Mouse (Mus musculus) heart, embryonic 11.5 days (tissue): Measurements from ENCODE around the gene Parp9. TPM values are rescaled to one million over a fixed set of nuclear protein-coding genes. Genes with fewer than 3 reads are reported as not detected.

Experiments used
- ATAC-seq: fragments of 200-750 bp; cut with Nextera tagmentation; replicated peaks from 2 replicates; pipeline ENCODE4 v1.8.0; 2017; ENCODE audit warnings: moderate library complexity; ENCODE audit not compliant: insufficient number of reproducible peaks, low FRiP score, low TSS enrichment
- H3K27ac ChIP-seq: fragments of 300-500 bp; sonication (generic); 2 replicates; pipeline ENCODE4 v1.5.1; 2014; ENCODE audit warnings: mild to moderate bottlenecking, low read depth, low read length
- H3K27me3 ChIP-seq: fragments of 300-500 bp; sonication (generic); 2 replicates; pipeline ENCODE4 v1.6.1; 2014; ENCODE audit warnings: mild to moderate bottlenecking, low read length, mixed read lengths; ENCODE audit not compliant: control insufficient read depth, insufficient read depth
- H3K36me3 ChIP-seq: fragments of 300-500 bp; sonication (generic); 2 replicates; pipeline ENCODE4 v1.6.1; 2014; ENCODE audit warnings: mild to moderate bottlenecking, low read length, moderate library complexity, mixed read lengths; ENCODE audit not compliant: control insufficient read depth, insufficient read depth
- H3K4me1 ChIP-seq: fragments of 300-500 bp; sonication (generic); 2 replicates; pipeline ENCODE4 v1.6.1; 2014; ENCODE audit warnings: low read length; ENCODE audit not compliant: control insufficient read depth, insufficient read depth
- H3K4me2 ChIP-seq: fragments of 300-500 bp; sonication (generic); 2 replicates; pipeline ENCODE4 v1.6.1; 2014; ENCODE audit warnings: mild to moderate bottlenecking, moderate library complexity
- H3K4me3 ChIP-seq: fragments of 300-500 bp; sonication (generic); 2 replicates; pipeline ENCODE4 v1.5.1; 2014; ENCODE audit warnings: low read depth, low read length
- H3K9ac ChIP-seq: fragments of 300-500 bp; sonication (generic); 2 replicates; pipeline ENCODE4 v1.6.1; 2014; ENCODE audit warnings: mild to moderate bottlenecking, low read depth, low read length, moderate library complexity
- H3K9me3 ChIP-seq: fragments of 300-500 bp; sonication (generic); replicated peaks from 2 replicates; pipeline ENCODE4 v1.6.1; 2016; ENCODE audit warnings: low read length; ENCODE audit not compliant: control insufficient read depth
- WGBS: fragments of 180-500 bp; shearing (Covaris S2); extraction: QIAGEN DNeasy Blood & Tissue Kit; methylation state at CpG from one replicate; pipeline ENCODE4 v1.1.7; 2014; ENCODE audit not compliant: insufficient replicate concordance; 5-methylcytosine and 5-hydroxymethylcytosine counted together
- polyA plus RNA-seq: library from polyadenylated mRNA; unstranded; fragments of >200 nt; fragmentation: Nextera tagmentation; extraction: Ambion mirVana; gene quantifications from 2 replicates; pipeline ENCODE4 v1.2.1, GENCODE M21; 2014

Gene Parp9
- polyA plus RNA-seq, 1 experiment from 2014 or later, result 3.3 TPM

DNA sequence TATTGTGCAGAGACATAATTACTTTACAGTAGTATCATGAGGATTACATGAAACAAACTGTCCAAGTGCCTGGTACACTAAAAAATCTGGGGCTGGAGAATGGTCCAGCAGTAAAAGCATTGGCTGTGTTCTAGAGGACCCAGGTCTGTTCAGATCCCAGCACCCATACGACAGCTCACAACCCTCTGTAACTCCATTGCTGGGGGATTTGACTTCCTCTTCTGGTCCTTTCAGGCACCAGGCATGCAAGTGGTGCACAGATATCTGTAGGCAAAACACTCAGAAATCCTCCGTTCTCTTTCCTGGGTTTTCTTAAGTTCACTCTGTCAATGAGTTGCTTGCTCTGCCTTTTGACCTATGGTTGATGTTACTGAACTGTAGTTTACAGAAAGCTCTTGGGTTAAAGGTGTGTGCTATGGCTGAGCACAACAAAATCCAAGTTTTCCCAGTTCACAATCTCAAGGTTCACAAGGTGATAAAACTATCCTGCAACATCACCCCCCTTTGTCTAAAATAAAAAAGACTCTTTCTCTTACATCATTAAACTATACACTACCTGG, 16.5 kb upstream of the Parp9 start:
- Histone ChIP-seq H3K36me3 (no peaks in the 10 kb centered on the region), H3K9ac (no peak overlapping the region), H3K4me2 (no peak overlapping the region), H3K9me3 (no peaks in the 10 kb centered on the region), H3K27ac (no peak overlapping the region), H3K4me3 (no peak overlapping the region), H3K27me3 (no peaks in the 10 kb centered on the region), H3K4me1 (no peaks in the 10 kb centered on the region)
- ATAC-seq, result no peak
- WGBS, result 75% methylated on average over 2 of the region's 2 CpGs

DNA sequence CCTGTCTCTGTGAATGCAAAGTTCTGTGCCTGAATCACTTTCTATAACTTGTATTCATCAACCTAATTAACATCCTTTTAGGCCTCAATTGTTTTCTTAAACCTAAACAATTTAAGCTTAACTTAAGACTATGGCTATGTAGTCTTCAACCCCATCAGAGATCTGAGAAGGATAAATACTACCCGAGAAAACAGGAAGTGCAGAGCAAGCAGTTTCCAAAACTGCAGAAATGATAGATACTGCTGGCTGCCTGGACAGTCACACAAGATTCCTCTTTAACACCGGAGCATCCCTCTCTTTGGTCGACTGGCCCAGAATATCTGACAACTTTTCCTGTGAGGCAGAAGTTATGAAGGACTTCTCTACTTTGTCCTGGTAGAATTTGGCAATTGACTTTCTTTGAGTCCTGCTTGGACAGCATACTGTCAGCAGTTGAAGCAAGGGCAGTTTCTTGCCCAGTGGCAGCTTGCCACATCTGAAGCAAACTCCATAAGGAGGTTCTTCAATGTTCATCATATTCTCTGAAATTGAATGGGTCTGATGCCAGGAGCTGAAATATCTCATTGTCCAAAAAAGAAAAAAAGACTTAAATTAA, 15.9 kb upstream of the Parp9 start:
- no peak overlapping the region for H3K27ac ChIP-seq
- no peak overlapping the region for H3K4me3 ChIP-seq
- H3K4me1 ChIP-seq, result no peaks in the 10 kb centered on the region
- no peak overlapping the region for H3K9ac ChIP-seq
- no peaks in the 10 kb centered on the region for H3K36me3 ChIP-seq
- 55% methylated on average over 3 of the region's 3 CpGs for WGBS
- H3K4me2 ChIP-seq, result no peak overlapping the region
- H3K27me3 ChIP-seq, result no peaks in the 10 kb centered on the region
- no peak for ATAC-seq
- no peaks in the 10 kb centered on the region for H3K9me3 ChIP-seq

DNA sequence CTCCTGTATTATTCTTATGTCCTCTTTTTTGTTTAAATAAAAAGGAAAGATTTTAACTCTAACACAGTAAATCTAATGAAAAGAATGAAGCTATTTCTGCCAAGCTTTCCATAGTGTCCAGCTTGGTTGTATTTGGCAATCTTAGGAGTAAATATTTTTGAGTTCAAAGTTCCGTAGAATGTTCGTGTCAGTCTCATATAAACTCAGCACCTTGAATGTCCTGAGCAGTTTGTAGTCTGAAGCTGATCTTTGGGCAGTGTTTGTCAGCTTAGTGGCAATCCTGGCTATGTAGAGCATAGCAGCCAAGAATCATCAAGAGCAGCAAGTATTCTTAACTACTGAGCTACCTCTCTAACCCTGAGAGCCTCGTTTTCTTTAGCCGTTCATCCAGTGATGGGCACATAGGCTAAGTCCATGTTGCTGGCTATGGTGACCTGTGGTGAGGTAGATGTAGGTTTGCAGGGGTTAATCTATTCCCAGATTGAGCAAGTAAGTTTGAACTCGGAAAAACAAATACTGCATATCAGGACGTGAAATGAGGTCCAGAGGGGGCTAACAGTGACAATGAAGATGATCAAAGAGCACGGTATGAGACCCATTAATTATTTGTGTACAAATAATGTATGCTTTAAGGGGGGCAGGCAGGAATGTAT, 14.6 kb upstream of the Parp9 start:
- Histone ChIP-seq H3K36me3 (no peaks in the 10 kb centered on the region), H3K9ac (no peak overlapping the region), H3K4me2 (no peak overlapping the region), H3K9me3 (no peaks in the 10 kb centered on the region), H3K4me3 (no peak overlapping the region), H3K27ac (no peak overlapping the region), H3K27me3 (no peaks in the 10 kb centered on the region), H3K4me1 (no peaks in the 10 kb centered on the region)
- no peak for ATAC-seq
- 72% methylated on average over 7 of the region's 7 CpGs for WGBS

DNA sequence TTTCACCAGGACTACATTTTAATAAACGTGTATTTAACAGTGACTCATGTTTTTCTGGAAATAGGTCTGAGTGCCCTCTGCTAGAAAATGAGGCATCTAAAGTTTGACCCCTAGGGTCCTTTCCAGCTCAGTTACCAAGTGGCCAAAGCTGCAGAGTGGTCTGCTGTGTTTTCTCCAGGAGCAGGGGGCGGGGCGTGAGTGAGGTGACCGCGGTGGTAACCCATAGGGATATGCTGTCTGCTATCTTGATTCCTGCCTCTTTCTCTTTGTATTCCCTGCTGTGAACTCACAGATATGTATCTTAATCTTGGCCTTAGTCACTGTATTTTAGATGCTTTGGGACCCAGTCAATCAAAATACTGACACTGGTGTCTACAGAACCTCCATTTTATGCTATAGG, 13.9 kb upstream of the Parp9 start:
- WGBS, result 82% methylated on average over 5 of the region's 5 CpGs
- Histone ChIP-seq H3K4me3 (no peak overlapping the region), H3K27ac (no peak overlapping the region), H3K36me3 (no peaks in the 10 kb centered on the region), H3K9ac (no peak overlapping the region), H3K4me2 (no peak overlapping the region), H3K4me1 (no peaks in the 10 kb centered on the region), H3K27me3 (no peaks in the 10 kb centered on the region), H3K9me3 (no peaks in the 10 kb centered on the region)
- no peak for ATAC-seq

DNA sequence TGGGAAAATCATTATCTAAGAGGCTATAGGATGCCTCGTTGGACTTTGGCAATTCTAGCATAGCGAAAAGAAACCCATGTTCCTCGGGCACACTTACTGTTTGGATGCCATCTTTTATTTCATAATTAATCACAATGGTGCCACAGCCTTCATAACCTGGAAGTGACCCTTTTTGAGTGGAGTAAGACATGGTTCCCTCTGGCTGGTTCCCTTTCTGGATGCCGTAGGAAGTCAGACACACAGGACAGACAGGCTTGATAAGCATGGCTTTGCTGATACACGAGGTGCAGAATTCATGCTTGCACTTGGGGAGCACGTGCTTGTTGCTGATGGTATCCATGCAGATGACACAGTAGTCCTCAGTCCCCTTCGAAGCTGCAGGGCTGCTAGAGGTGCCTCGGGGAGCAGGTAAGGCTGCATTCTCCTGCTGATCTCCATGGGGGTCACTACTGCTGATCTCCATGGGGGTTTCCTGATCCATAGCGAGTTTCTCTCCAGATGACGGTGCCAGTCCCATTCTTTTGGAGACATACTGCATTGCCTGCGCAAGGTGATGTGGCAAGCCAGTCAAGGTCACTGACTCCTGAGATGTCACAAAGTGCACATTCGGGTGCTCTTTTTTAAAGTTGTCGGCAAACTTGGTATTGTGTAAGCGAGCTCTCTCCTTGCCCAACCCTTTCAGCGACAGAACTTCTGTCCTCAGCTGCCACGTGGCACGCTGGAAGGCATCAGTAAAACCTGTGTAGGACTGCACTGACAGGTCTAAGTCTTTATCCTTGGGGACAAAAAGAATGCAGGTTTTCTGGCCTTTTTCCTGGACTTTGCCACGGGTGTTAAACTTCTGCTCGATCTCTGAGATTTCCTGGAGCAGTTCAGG, 5.9 kb upstream of the Parp9 start:
- no peaks in the 10 kb centered on the region for H3K27me3 ChIP-seq
- no peak overlapping the region for H3K9ac ChIP-seq
- H3K36me3 ChIP-seq, result no peaks in the 10 kb centered on the region
- no peak for ATAC-seq
- 75% methylated on average over 19 of the region's 19 CpGs for WGBS
- H3K4me1 ChIP-seq, result no peaks in the 10 kb centered on the region
- no peak overlapping the region for H3K4me2 ChIP-seq
- H3K27ac ChIP-seq, result no peak overlapping the region
- H3K4me3 ChIP-seq, result no peak overlapping the region
- H3K9me3 ChIP-seq, result no peaks in the 10 kb centered on the region

DNA sequence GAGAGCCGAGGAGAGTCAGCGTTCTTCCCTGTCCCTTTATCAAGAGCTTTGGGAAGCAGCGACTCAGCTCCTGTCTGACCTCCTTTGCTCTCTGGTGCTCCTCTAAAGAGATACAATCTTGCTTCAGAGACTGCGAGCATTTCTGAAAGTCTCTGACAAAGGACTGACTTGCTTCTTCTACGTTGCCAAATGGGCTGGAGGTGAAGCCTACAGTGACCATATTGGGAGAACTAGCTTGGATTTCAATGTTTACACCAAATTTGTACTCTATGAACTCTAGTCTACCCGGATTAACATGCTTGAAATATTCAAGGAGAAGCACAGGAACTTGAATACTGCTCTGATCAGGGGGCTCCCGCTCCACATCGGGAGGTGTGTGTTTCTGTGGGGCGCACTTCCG, 5.1 kb upstream of the Parp9 start:
- 66% methylated on average over 10 of the region's 10 CpGs for WGBS
- Histone ChIP-seq H3K4me3 (no peak overlapping the region), H3K27ac (no peak overlapping the region), H3K9me3 (no peaks in the 10 kb centered on the region), H3K4me2 (no peak overlapping the region), H3K27me3 (no peaks in the 10 kb centered on the region), H3K36me3 (no peaks in the 10 kb centered on the region), H3K4me1 (no peaks in the 10 kb centered on the region), H3K9ac (no peak overlapping the region)
- ATAC-seq, result no peak

DNA sequence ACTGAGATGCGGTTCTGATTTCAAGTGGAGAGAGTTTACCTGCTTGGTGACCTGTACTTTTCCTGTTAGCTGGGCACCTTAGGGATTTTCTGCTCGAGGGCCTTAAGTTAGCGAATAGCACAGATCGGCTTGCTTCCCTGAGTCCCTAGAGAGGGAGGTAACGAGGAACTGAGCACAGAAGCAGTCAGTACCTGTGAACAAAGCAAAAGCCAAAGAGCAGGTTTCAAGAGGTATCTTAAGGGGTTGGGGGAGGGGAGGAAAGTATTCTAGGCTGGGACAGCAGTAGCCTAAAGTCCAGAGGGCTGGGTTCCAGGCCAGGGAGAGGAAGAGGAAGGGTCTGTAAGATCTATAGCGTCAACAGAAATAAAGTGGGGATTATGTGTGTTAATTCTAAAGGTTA, 991 bp downstream of the Parp9 start:
- Histone ChIP-seq H3K27me3 (no peaks in the 10 kb centered on the region), H3K36me3 (no peaks in the 10 kb centered on the region), H3K4me3 (peak overlapping the region; percentile 75), H3K4me1 (no peaks in the 10 kb centered on the region), H3K27ac (no peak overlapping the region), H3K9ac (peak overlapping the region; percentile 83), H3K4me2 (peak overlapping the region; percentile 87), H3K9me3 (no peaks in the 10 kb centered on the region)
- peak; percentile 53; the same call in 1 of the 2 replicates for ATAC-seq
- 4% methylated on average over 6 of the region's 6 CpGs for WGBS

DNA sequence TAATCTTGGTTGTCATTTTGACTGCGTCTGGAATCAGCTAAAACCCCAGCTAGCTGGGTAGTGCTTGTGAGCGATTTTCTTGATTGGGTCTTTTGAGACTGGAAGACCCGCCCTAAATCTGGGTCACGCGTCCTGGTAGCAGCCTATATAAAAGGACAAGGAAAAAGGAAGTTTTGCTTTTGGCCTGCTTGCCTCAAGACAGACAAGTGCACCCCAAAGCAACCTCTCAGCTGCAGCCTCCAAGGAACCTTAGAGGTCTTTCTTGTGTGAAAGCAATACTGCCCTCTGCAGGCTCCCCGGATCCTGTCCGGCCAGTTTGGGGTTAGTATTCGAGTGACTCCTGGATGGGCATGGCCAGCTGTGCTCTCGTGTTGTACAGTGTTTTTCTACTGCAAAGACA, 1.4 kb downstream of the Parp9 start:
- Histone ChIP-seq H3K27me3 (no peaks in the 10 kb centered on the region), H3K9ac (peak overlapping the region; percentile 83; the same call in 1 of the 2 replicates), H3K36me3 (no peaks in the 10 kb centered on the region), H3K27ac (no peak overlapping the region), H3K4me3 (peak overlapping the region; percentile 75), H3K4me1 (no peaks in the 10 kb centered on the region), H3K4me2 (peak overlapping the region; percentile 87), H3K9me3 (no peaks in the 10 kb centered on the region)
- WGBS, result 12% methylated on average over 9 of the region's 9 CpGs
- ATAC-seq, result peak; percentile 63
